Mouse (Mus musculus): ENCODE measurements around the gene Tmem205.

The Tmem205 gene

DNA sequence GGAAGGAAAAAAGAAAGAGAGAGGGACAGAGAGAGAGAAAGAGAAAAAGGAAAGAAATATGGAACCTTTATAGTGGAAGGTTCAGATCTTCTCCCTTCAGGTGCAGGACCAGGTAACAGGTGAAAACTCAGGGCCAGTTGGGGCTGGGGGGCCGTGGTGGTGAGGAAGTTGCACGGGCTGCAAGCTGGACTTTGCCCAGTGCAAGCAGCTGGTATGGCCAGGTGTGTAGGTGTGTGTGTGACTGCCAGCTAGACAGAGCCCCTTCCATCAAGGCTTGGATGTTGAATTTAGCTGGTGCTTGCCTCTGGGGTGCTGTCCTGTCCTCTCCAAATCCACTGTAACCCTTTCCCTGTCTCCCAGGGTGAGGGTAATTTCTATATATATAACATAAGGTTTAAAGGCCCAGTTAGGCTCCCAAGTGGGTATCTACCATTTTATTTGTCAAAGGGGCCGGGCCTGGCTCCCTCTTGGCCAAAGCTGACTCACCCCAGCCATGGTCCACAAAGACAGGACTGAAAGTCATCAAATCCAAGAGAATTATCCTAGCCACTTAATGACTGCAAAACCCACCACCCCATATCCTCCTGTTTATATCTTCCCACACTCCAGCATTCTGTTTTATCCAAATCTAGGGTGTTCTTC, 10.4 kb downstream of the Tmem205 start:
- DNase-seq: no peak

- no peak for DNase-seq
Measured at GRCm38 (mm10) chr9:21909474-21910223, 17.7 kb downstream of the Tmem205 start.

DNA sequence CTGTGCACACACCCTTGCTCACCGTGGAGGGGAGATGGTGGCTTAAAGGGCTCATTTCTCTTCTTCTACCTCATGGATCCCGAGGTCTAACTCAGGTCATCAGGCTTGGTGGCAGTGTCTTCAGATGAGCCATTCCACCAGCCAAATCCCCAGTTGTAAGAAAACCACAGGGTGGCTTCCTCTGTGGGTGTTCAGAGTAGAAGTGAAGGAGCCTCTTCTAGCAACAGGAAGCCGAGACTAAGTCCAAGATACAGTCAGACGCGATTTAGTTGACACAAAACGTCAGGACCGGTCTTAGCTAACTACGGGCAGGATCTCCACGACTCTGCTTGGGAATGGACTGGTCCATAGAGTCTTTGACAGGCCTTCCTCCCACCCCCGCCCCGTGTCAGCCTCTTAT, 19.1 kb downstream of the Tmem205 start:
- no peak for DNase-seq

DNA sequence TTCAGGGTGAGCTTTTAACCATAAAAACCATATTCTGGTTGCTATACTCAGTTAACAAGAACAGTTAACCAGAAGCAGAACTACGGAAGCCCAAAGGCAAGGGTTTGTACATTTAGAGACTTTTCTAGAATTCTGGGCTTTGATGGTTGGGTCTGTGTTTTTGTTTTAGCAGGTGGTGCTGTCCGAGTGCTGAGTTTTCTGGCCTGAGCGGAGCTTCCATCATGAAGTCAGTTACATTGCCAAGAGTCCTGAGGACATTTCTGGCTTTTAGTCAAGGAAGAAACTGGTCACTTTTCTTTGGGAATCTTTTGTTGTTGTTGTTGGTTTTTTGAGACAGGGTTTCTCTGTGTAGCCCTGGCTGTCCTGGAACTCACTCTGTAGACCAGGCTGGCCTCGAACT, 23.3 kb downstream of the Tmem205 start:
- no peak for DNase-seq

DNA sequence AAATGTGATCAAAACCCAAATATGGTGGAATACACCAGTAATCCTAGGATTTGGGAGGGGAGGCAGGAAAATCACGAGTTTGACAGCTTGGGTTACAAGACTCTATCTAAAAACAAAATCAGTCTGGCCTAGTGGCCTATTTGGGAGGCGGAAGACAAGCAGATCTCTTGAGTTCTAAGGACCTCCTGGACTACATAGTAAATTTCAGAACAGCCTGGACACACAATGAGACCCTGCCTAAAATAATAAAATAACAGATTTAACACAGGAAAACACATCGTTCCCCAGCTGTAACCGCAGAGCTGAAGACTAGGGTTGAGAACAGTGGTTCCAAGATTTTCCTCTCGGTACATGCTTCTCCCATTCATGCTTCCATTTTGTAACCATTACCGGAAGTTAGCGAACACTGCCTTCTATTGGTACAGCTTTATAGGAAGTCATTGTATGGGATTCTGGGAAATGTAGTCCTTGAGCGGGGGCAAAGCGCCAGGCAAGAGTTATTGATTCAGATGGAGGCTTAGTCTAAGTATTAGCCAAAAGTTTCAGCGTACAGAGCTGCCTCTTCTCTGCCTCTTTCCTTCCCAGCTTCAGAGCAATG, 26.0 kb downstream of the Tmem205 start:
- peak; percentile 70 for DNase-seq

DNA sequence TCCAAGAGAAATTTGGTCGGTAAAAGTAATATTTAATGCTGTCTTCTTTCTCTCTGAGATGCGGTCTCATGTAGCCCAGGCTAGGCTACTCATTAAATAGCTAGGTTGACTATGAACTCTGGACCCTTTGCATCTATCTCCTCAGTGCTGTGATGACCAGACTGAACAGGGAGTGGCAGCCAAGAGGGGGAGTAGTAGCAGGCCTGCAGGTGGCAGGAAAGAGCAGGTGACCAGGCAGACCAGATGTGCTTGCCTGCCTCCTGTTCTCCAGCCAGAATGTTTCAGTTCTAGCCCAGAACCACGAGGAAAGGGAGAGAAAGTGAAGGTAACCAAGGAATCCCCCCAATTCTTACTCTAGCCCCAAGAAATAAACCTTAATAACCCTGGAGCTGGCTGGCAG, 38.1 kb downstream of the Tmem205 start:
- no peak for DNase-seq

GRCm38 (mm10) chr9:21876601-21877000, 50.8 kb downstream of the Tmem205 start:
- no peak for DNase-seq

DNA sequence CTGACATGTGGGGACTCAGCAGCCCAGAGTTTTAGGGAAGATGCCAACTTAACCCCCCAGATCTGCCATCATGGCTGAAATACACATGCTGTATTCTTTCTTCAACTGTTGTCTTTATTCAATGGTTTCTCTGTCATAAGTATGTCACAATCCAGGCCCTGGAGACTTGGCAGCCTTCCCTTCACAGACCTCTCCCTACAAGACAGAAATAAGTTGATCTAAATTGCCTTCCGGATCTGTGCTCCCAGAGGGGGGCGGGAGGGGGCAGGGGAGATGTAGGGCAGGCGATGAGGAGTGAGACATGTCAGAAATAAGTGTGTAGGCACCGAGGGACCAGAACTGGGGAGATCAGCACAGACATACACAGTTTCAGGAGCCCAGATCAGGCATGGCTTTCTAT, 55.2 kb downstream of the Tmem205 start:
- no peak for DNase-seq

Measured in kidney, adult 11 months (tissue).